Mouse (Mus musculus) midbrain, embryonic 15.5 days (tissue): ENCODE measurements around the gene Vkorc1l1. TPM values are rescaled to one million over a fixed set of nuclear protein-coding genes. Genes with fewer than 3 reads are reported as not detected.
"Not testable (repeated sequence)": the region's sequence is repeated elsewhere in the genome, so short reads cannot be mapped to it uniquely, and the experiment has no call there.

Experiments
- ATAC-seq: fragments of 200-750 bp; cut with Nextera tagmentation; replicated peaks from 2 replicates; pipeline ENCODE4 v1.8.0; 2017; ENCODE audit warnings: moderate TSS enrichment
- H3K27ac ChIP-seq: fragments of 300-500 bp; sonication (generic); 2 replicates; pipeline ENCODE4 v1.5.1; 2015; ENCODE audit warnings: mild to moderate bottlenecking, inconsistent platforms
- H3K27me3 ChIP-seq: fragments of 300-500 bp; sonication (generic); replicated peaks from 2 replicates; pipeline ENCODE4 v1.6.1; 2015; ENCODE audit warnings: inconsistent platforms
- H3K36me3 ChIP-seq: fragments of 300-500 bp; sonication (generic); replicated peaks from 2 replicates; pipeline ENCODE4 v1.6.1; 2015; ENCODE audit warnings: inconsistent platforms
- H3K4me1 ChIP-seq: fragments of 300-500 bp; sonication (generic); 2 replicates; pipeline ENCODE4 v1.6.1; 2015; ENCODE audit warnings: inconsistent platforms
- H3K4me2 ChIP-seq: fragments of 300-500 bp; sonication (generic); 2 replicates; pipeline ENCODE4 v1.6.1; 2015; ENCODE audit warnings: inconsistent platforms, mild to moderate bottlenecking, moderate library complexity
- H3K4me3 ChIP-seq: fragments of 300-500 bp; sonication (generic); 2 replicates; pipeline ENCODE4 v1.5.1; 2015; ENCODE audit warnings: mild to moderate bottlenecking, inconsistent platforms
- H3K9ac ChIP-seq: fragments of 300-500 bp; sonication (generic); 2 replicates; pipeline ENCODE4 v1.6.1; 2015; ENCODE audit warnings: mild to moderate bottlenecking, inconsistent platforms
- H3K9me3 ChIP-seq: fragments of 300-500 bp; sonication (generic); 2 replicates; pipeline ENCODE4 v1.6.1; 2016; ENCODE audit warnings: inconsistent platforms
- WGBS: fragments of 180-500 bp; shearing (Covaris S2); methylation state at CpG from one replicate; pipeline ENCODE4 v1.1.7; 2015; ENCODE audit warnings: mixed read lengths; 5-methylcytosine and 5-hydroxymethylcytosine counted together
- polyA plus RNA-seq: library from polyadenylated mRNA; unstranded; fragments of >200 nt; fragmentation: Nextera tagmentation; extraction: Ambion mirVana; gene quantifications from 2 replicates; pipeline ENCODE4 v1.2.1, GENCODE M21; 2015

The Vkorc1l1 gene
- 31.9 and 32.8 TPM in 2 replicates for polyA plus RNA-seq

DNA sequence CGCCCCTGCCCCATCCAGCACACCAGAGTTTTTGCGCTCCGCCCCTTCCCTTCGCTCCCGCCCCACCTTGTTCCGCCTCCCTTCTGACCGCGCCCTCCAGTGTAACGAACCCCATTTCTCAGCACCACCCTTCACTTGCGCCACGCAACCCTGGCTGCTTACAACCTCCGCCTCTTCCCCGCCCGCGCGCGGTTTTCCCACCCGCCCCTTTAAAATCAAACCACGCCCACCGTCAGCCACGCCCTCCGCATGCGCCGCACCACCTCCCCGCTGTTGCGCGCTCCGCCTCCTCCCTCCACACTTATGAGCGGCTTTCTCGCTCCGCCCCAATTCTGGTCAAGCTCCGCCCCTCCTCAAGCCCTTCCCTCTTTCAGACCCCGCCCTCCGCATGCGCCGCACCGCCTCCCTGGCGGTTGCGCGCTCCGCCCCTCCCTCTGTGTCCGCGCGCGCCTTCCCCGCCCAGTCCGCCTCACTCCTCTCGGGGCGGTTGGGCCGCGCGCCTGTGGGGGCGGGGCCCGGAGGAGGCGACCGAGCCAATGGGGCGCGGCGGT lies at the start of gene Vkorc1l1:
Gene Vkorc1l1, plus strand, starts transcription at position 476 of the 551 bp plus-strand sequence.
- H3K4me2 ChIP-seq = peak within 1 kb of the TSS; percentile 77
- H3K27me3 ChIP-seq = no peaks in the 10 kb centered on the region
- ATAC-seq = peak; percentile 96
- WGBS = under 1% methylated on average over 58 of the region's 59 CpGs
- peak within 1 kb of the TSS; percentile 58 for H3K9ac ChIP-seq
- H3K36me3 ChIP-seq = no peaks in the 10 kb centered on the region
- H3K4me1 ChIP-seq = peaks cover 11% of the 10 kb centered on the region
- H3K4me3 ChIP-seq = peak within 1 kb of the TSS; percentile 58
- no peaks in the 10 kb centered on the region for H3K9me3 ChIP-seq
- peak within 1 kb of the TSS; percentile 77 for H3K27ac ChIP-seq

DNA sequence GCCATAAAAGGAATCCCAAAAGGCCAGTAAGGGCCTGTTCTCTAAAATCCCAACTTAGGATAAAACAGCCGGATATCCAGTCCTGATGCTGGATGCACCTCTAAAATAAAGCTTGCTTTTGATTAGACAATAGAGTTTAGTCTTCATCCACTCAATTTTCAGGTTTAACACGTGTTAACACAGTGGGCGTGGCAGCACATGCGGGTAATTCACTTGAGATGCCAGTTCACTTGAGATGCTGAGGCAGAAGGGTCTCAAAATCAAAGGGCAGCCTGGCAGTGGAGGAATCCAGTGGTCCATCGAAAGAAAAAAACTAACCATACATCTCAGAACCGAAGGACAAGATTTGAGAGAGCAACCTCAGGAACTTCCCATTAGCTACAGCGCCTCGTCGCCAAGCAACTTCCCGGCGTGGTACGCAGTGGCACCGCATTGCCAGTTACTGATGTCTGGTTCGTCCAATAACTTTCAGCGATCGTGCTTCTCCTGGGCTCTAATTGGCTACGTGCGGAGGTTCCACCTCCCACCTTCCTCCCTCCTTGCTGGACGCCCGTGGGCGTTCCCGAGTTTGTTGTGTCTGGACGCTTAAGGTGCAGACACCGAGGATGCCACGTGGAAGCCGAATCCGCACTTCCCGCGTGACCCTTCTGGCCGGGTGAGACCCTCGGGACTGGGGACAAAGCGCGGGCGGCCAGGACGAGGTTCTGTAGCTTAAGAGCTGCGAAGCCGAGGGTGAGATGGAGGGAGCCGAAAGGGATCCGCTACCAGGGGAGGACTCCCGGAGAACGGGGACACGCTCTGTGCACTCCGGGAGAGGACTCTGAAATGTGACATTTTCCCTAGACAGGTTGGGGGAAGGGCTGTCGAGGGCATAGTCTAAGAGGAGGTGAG lies 46.3 kb upstream of the Vkorc1l1 start, which contains the start of gene Zbed5:
Gene Zbed5, plus strand, starts transcription at position 526 of the 891 bp plus-strand sequence.
- WGBS = 2% methylated on average over 44 of the region's 44 CpGs
- Histone ChIP-seq H3K27ac (peak within 1 kb of the TSS; percentile 69), H3K4me1 (peaks cover 12% of the 10 kb centered on the region)

DNA sequence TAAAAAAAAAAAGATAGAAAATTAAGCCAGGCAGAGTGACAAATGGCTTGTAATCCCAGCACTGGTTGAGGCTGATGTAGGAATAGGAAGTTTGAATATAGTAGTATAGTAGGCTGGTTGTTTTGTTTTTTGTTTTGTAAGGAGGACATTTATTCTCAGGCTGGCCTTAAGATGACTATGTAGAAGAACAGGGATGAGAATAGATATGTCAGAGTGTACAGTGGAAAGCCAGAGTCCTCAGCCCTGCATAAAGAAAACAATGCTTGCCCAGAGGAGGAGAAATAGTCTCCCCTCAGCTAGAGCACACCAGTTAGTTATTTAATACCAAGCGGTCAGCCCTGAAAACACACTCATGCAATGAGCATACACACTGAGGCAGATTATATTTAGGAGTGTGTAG lies 43.3 kb upstream of the Vkorc1l1 start, which contains the start of gene Phkg1:
Gene Phkg1, minus strand, starts transcription at position 101 of the 400 bp plus-strand sequence.
- 97% methylated on average over 1 of the region's 1 CpGs for WGBS

More for the DNA sequence above, 46.3 kb upstream of the Vkorc1l1 start, which contains the start of gene Zbed5:
- H3K4me3 ChIP-seq = peak within 1 kb of the TSS; percentile 88
- H3K36me3 ChIP-seq = no peaks in the 10 kb centered on the region
- no peaks in the 10 kb centered on the region for H3K27me3 ChIP-seq
- no peaks in the 10 kb centered on the region for H3K9me3 ChIP-seq
- H3K9ac ChIP-seq = peak within 1 kb of the TSS; percentile 63
- H3K4me2 ChIP-seq = peak within 1 kb of the TSS; percentile 84
- peak; percentile 99 for ATAC-seq

DNA sequence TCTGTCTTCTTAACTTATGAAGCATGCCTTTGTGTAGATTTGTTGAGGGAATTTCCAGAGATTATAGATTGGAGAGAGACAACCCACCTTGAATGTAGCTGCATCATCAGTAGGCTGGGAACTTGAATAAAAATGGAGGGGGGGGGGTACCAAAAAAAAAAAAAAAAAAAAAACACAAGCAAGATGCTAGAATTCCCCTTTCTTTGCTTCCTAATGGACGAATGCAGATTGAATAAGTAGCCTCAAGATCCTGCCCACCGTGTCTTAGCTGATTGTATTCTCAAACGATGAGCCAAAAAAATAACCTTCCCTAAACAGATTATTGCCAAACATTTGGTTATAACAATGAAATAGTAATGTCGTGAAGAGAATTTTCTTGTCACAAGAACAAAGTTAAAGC lies 34.0 kb upstream of the Vkorc1l1 start:
- 9% methylated on average over 4 of the region's 4 CpGs for WGBS
- Histone ChIP-seq H3K9me3 (no peaks in the 10 kb centered on the region), H3K27ac (peak overlapping the region; percentile 97), H3K4me3 (peak overlapping the region; percentile 67), H3K27me3 (no peaks in the 10 kb centered on the region), H3K36me3 (0 out of 2 replicates have a peak, but pooled peaks cover 4% of the 10 kb centered on the region), H3K4me2 (peak overlapping the region; percentile 72), H3K9ac (peak overlapping the region; percentile 45; the same call in 1 of the 2 replicates), H3K4me1 (peaks cover 13% of the 10 kb centered on the region)
- no peak for ATAC-seq

More for the DNA sequence above, 43.3 kb upstream of the Vkorc1l1 start, which contains the start of gene Phkg1:
- no peak for ATAC-seq
- Histone ChIP-seq H3K27ac (no peak within 1 kb of the TSS), H3K4me1 (peaks cover 12% of the 10 kb centered on the region), H3K9ac (no peak within 1 kb of the TSS), H3K4me3 (no peak within 1 kb of the TSS), H3K4me2 (no peak within 1 kb of the TSS), H3K27me3 (no peaks in the 10 kb centered on the region), H3K36me3 (0 out of 2 replicates have a peak, but pooled peaks cover 15% of the 10 kb centered on the region), H3K9me3 (no peaks in the 10 kb centered on the region)

DNA sequence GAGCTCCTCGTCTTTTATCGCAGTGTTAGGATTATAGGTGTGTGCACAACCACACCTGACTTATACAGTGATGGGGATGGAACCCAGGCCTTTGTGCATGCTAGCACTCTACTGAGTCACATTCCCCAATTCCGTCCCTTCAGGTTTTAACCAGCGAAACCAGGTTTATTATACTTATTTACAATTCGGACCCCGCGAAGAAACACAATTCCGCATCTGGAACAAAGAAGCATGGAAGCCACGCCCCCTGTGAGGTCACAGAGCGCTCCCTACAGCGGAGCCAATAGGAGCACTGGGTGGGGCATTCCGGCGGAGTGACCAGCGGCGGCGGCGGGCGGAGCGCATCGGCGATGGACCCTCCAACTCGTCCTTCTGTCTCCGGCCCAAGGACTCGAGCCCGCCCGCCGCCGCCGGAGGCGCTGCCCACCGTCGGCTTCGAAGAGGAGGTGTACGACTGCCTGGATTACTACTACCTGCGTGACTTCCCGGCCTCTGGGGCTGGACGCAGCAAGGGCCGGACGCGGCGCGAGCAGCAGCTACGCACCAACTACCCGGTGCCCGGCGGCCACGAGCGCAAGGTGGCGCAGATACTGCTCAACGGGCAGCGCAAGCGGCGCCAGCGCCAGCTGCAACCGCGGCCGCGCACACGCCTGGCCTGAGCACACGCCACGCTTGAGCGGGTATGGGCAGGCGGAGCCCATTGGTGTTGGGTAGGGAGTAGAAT lies 33.4 kb upstream of the Vkorc1l1 start, which contains the start of gene Nupr1l:
Gene Nupr1l, plus strand, starts transcription at position 299 of the 724 bp plus-strand sequence.
- under 1% methylated on average over 63 of the region's 63 CpGs for WGBS
- peak; percentile 97 for ATAC-seq
- H3K4me1 ChIP-seq = peaks cover 13% of the 10 kb centered on the region
- no peaks in the 10 kb centered on the region for H3K27me3 ChIP-seq
- H3K27ac ChIP-seq = peak within 1 kb of the TSS; percentile 97
- no peaks in the 10 kb centered on the region for H3K9me3 ChIP-seq
- peak within 1 kb of the TSS; percentile 82 for H3K9ac ChIP-seq
- H3K4me3 ChIP-seq = peak within 1 kb of the TSS; percentile 67
- peak within 1 kb of the TSS; percentile 72 for H3K4me2 ChIP-seq
- H3K36me3 ChIP-seq = no peaks in the 10 kb centered on the region

DNA sequence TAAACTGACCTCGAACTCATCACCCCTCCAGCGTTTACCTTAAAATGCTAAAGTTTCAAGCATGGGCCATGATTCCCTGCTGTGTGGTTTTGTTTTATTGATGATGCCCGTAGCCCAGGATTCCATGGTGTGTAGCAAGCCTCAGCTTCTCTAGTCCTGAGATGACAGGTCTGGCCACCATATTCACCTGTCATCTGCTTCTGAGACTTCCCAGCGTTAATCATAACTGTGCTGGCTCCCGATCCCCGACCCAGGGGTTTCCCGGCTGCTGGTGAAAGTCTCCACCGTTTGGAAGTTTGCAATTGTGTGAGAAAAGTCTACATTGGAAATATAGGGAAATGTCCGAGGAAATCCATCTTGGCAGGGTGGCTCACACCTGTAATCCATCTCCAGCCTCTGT lies 32.6 kb upstream of the Vkorc1l1 start:
- ATAC-seq = no peak
- no peaks in the 10 kb centered on the region for H3K36me3 ChIP-seq
- H3K4me2 ChIP-seq = peak overlapping the region; percentile 72
- no peaks in the 10 kb centered on the region for H3K9me3 ChIP-seq
- peaks cover 13% of the 10 kb centered on the region for H3K4me1 ChIP-seq
- H3K27me3 ChIP-seq = no peaks in the 10 kb centered on the region
- WGBS = 73% methylated on average over 9 of the region's 9 CpGs
- H3K27ac ChIP-seq = peak overlapping the region; percentile 97
- peak overlapping the region; percentile 67 for H3K4me3 ChIP-seq
- peak overlapping the region; percentile 82 for H3K9ac ChIP-seq

DNA sequence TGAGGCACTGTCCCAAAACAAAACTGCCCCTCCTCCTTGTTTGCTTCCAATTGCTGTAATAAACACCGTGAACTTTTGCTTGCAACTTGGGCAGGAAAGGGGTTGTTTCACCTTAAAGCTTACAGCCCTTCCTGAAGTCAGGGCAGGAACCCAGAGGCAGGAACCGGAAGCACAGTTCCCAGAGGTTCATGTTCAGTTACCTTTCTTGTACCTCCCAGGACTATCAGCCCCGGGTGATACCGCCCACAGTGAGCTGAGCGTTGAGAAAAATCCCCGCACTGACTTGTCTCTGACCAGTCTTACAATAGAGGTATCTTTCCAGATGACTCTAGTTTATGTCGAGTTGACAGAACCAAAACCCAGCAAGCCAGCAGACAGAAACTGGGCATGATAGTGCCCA lies 32.2 kb upstream of the Vkorc1l1 start:
- ATAC-seq = no peak
- Histone ChIP-seq H3K9ac (no peak overlapping the region), H3K27me3 (no peaks in the 10 kb centered on the region), H3K4me1 (peaks cover 13% of the 10 kb centered on the region), H3K4me3 (no peak overlapping the region), H3K4me2 (peak overlapping the region; percentile 72; the same call in 1 of the 2 replicates), H3K36me3 (no peaks in the 10 kb centered on the region), H3K27ac (no peak overlapping the region), H3K9me3 (no peaks in the 10 kb centered on the region)
- 85% methylated on average over 7 of the region's 7 CpGs for WGBS

DNA sequence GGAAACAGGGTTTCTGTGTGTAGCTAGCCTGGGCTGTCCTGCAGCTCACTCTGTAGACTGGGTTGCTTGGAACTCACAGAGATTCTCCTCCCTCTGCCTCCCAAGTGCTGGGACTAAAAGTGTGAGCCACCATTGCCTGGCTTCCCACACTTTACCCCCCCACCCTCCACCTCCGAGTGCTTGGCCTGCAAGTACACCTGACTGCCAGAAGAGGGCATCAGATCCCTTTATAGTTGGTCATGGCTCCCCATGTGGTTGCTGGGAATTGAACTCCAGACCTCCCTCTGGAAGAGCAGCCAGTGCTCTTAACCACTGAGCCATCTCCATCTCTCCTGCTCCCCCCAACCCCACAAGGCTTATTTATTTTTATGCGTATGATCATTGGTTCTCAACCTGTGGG lies 27.7 kb upstream of the Vkorc1l1 start:
- no peaks in the 10 kb centered on the region for H3K36me3 ChIP-seq
- WGBS = 24% methylated on average over 2 of the region's 2 CpGs
- no peak overlapping the region for H3K27ac ChIP-seq
- H3K4me3 ChIP-seq = no peak overlapping the region
- no peak for ATAC-seq
- no peak overlapping the region for H3K4me2 ChIP-seq
- H3K9me3 ChIP-seq = no peaks in the 10 kb centered on the region
- no peak overlapping the region for H3K9ac ChIP-seq
- no peaks in the 10 kb centered on the region for H3K27me3 ChIP-seq
- H3K4me1 ChIP-seq = peaks cover 5% of the 10 kb centered on the region

- not testable (repeated sequence) for H3K9me3 ChIP-seq, ATAC-seq, H3K9ac ChIP-seq, H3K4me3 ChIP-seq, H3K4me1 ChIP-seq, H3K4me2 ChIP-seq, H3K27ac ChIP-seq, H3K27me3 ChIP-seq, H3K36me3 ChIP-seq
- WGBS = 87% methylated on average over 11 of the region's 11 CpGs
Observed at GRCm38 (mm10) chr5:129915491-129915890, 26.3 kb upstream of the Vkorc1l1 start.

DNA sequence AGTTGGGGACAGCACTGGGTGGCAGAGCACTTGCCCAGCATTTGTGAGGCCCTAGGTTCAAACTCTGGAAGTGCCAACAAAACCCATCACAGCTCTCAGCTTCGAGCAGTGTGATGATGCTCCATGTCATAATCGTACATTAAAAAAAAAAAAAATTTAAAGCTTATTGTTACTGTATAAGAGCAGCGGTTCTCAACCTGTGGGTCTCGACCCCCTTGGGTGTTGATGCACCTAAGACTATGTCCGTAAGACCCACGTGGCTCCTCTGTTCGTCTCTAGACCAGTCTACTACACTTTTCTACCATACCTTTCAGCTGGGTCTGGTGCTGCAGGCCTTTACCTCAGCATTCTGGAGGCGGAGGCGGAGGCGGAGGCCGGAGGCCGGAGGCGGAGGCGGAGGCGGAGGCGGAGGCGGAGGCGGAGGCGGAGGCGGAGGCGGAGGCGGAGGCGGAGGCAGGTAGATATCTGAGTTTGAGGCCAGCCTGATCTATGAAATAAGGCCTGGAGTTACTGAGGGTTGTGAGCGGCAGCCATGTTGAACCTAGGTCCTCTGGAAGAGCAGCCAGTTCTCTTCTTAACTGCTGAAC lies 23.6 kb upstream of the Vkorc1l1 start:
- no peak overlapping the region for H3K4me3 ChIP-seq
- no peaks in the 10 kb centered on the region for H3K9me3 ChIP-seq
- no peak for ATAC-seq
- H3K9ac ChIP-seq = no peak overlapping the region
- H3K4me2 ChIP-seq = no peak overlapping the region
- 93% methylated on average over 24 of the region's 24 CpGs for WGBS
- H3K27me3 ChIP-seq = no peaks in the 10 kb centered on the region
- H3K4me1 ChIP-seq = no peaks in the 10 kb centered on the region
- no peaks in the 10 kb centered on the region for H3K36me3 ChIP-seq
- H3K27ac ChIP-seq = no peak overlapping the region

GRCm38 (mm10) chr5:129918752-129919151 lies 23.0 kb upstream of the Vkorc1l1 start:
- WGBS = 81% methylated on average over 9 of the region's 9 CpGs
- Histone ChIP-seq H3K27me3 (no peaks in the 10 kb centered on the region), H3K4me1 (no peaks in the 10 kb centered on the region), H3K27ac (no peak overlapping the region), H3K4me2 (no peak overlapping the region), H3K9ac (no peak overlapping the region), H3K36me3 (no peaks in the 10 kb centered on the region), H3K9me3 (no peaks in the 10 kb centered on the region), H3K4me3 (no peak overlapping the region)
- no peak for ATAC-seq
